Mouse (Mus musculus): Measurements from ENCODE around the gene Aif1. TPM values are rescaled to one million over a fixed set of nuclear protein-coding genes. Genes with fewer than 3 reads are reported as not detected.

Aif1 gene
- polyA plus RNA-seq, 1 experiment from 2014 or later: 34.1 TPM

GRCm38 (mm10) chr17:35162730-35163129 is 13.1 kb downstream of the Aif1 start:
- Histone ChIP-seq H3K27ac (ENCODE audit: low read depth) (peak overlapping the region; percentile 34; the same call in 1 of the 2 replicates), H3K4me1 (ENCODE audit: insufficient read depth) (peaks cover 21% of the 10 kb centered on the region), H3K4me2 (ENCODE audit: low read depth, low read length) (peak overlapping the region; percentile 92), H3K36me3 (replicated peaks; ENCODE audit: insufficient read depth, low read length) (peaks cover 47% of the 10 kb centered on the region), H3K4me3 (ENCODE audit: low read depth, low read length) (peak overlapping the region; percentile 85), H3K27me3 (ENCODE audit: insufficient read depth, low read length) (no peaks in the 10 kb centered on the region), H3K9me3 (ENCODE audit: low read length) (no peaks in the 10 kb centered on the region), H3K9ac (replicated peaks) (peak overlapping the region; percentile 96)
- peak; percentile 49 for DNase-seq
- WGBS (ENCODE audit: insufficient replicate concordance): 52% methylated on average over 12 of the region's 12 CpGs
- TF ChIP-seq CTCF (IDR thresholded peaks at IDR 0.05; ENCODE audit: low read depth) (no peak), EP300 (IDR thresholded peaks at IDR 0.05; ENCODE audit: low read depth) (no peak)
- no peak for ATAC-seq

- Histone ChIP-seq H3K4me2 (ENCODE audit: low read depth, low read length) (no peak overlapping the region), H3K9me3 (ENCODE audit: low read length) (no peaks in the 10 kb centered on the region), H3K36me3 (replicated peaks; ENCODE audit: insufficient read depth, low read length) (peaks cover 53% of the 10 kb centered on the region), H3K27me3 (ENCODE audit: insufficient read depth, low read length) (no peaks in the 10 kb centered on the region), H3K9ac (replicated peaks) (0 out of 2 replicates have a peak overlapping the region, but pooled peaks have one; percentile 13), H3K4me3 (ENCODE audit: low read depth, low read length) (no peak overlapping the region), H3K4me1 (ENCODE audit: insufficient read depth) (peaks cover 21% of the 10 kb centered on the region), H3K27ac (ENCODE audit: low read depth) (no peak overlapping the region)
- WGBS (ENCODE audit: insufficient replicate concordance): 74% methylated on average over 14 of the region's 14 CpGs
- DNase-seq: no peak
- ATAC-seq: no peak
- no peak for TF ChIP-seq EP300 (IDR thresholded peaks at IDR 0.05; ENCODE audit: low read depth)
- no peak for TF ChIP-seq CTCF (IDR thresholded peaks at IDR 0.05; ENCODE audit: low read depth)
These were observed 13.7 kb downstream of the Aif1 start for GRCm38 (mm10) chr17:35162121-35162520.

DNA sequence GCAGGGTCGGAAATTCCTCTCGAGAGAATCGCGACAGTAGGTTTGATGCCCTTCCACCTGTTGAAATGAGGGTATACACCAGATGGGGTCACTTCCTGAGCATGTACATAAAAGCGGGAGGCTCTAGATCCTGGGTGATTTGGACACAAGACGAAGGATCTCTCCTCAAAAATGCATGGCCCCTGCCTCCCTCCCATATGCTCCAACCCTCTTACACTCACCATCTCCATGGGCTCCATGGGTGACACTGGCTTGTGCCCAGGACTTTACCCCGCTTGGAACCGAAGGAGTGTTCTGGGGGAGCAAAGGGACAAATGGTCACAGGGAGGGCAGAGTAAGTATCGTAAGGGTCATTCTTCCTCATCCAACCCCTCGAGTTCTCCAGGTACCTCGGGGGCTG is 14.4 kb downstream of the Aif1 start:
- H3K27me3 ChIP-seq (ENCODE audit: insufficient read depth, low read length): no peaks in the 10 kb centered on the region
- no peaks in the 10 kb centered on the region for H3K9me3 ChIP-seq (ENCODE audit: low read length)
- no peak for TF ChIP-seq EP300 (IDR thresholded peaks at IDR 0.05; ENCODE audit: low read depth)
- no peak for TF ChIP-seq CTCF (IDR thresholded peaks at IDR 0.05; ENCODE audit: low read depth)
- H3K4me3 ChIP-seq (ENCODE audit: low read depth, low read length): no peak overlapping the region
- 86% methylated on average over 11 of the region's 11 CpGs for WGBS (ENCODE audit: insufficient replicate concordance)
- H3K36me3 ChIP-seq (replicated peaks; ENCODE audit: insufficient read depth, low read length): peaks cover 60% of the 10 kb centered on the region
- H3K27ac ChIP-seq (ENCODE audit: low read depth): no peak overlapping the region
- H3K4me1 ChIP-seq (ENCODE audit: insufficient read depth): peaks cover 21% of the 10 kb centered on the region
- DNase-seq: no peak
- no peak overlapping the region; the same call in none of the 2 replicates for H3K9ac ChIP-seq (replicated peaks)
- H3K4me2 ChIP-seq (ENCODE audit: low read depth, low read length): no peak overlapping the region
- no peak for ATAC-seq

- TF ChIP-seq CTCF (IDR thresholded peaks at IDR 0.05; ENCODE audit: low read depth): no peak
- no peak for TF ChIP-seq EP300 (IDR thresholded peaks at IDR 0.05; ENCODE audit: low read depth)
- no peak overlapping the region for H3K27ac ChIP-seq (ENCODE audit: low read depth)
- no peak for DNase-seq
- no peak for ATAC-seq
- H3K36me3 ChIP-seq (replicated peaks; ENCODE audit: insufficient read depth, low read length): peaks cover 77% of the 10 kb centered on the region
- H3K27me3 ChIP-seq (ENCODE audit: insufficient read depth, low read length): no peaks in the 10 kb centered on the region
- H3K9me3 ChIP-seq (ENCODE audit: low read length): no peaks in the 10 kb centered on the region
- 83% methylated on average over 7 of the region's 7 CpGs for WGBS (ENCODE audit: insufficient replicate concordance)
- no peak overlapping the region for H3K4me3 ChIP-seq (ENCODE audit: low read depth, low read length)
- H3K4me2 ChIP-seq (ENCODE audit: low read depth, low read length): no peak overlapping the region
- H3K9ac ChIP-seq (replicated peaks): no peak overlapping the region
- H3K4me1 ChIP-seq (ENCODE audit: insufficient read depth): peaks cover 12% of the 10 kb centered on the region
These were observed 16.2 kb downstream of the Aif1 start for GRCm38 (mm10) chr17:35159638-35160037.

- Histone ChIP-seq H3K4me1 (ENCODE audit: insufficient read depth) (peaks cover 12% of the 10 kb centered on the region), H3K4me3 (ENCODE audit: low read depth, low read length) (no peak overlapping the region), H3K9ac (replicated peaks) (no peak overlapping the region), H3K27ac (ENCODE audit: low read depth) (no peak overlapping the region), H3K27me3 (ENCODE audit: insufficient read depth, low read length) (no peaks in the 10 kb centered on the region), H3K4me2 (ENCODE audit: low read depth, low read length) (no peak overlapping the region), H3K9me3 (ENCODE audit: low read length) (no peaks in the 10 kb centered on the region), H3K36me3 (replicated peaks; ENCODE audit: insufficient read depth, low read length) (peaks cover 84% of the 10 kb centered on the region)
- DNase-seq: no peak
- WGBS (ENCODE audit: insufficient replicate concordance): 93% methylated on average over 16 of the region's 16 CpGs
- no peak for TF ChIP-seq EP300 (IDR thresholded peaks at IDR 0.05; ENCODE audit: low read depth)
- TF ChIP-seq CTCF (IDR thresholded peaks at IDR 0.05; ENCODE audit: low read depth): no peak
- ATAC-seq: no peak
These were observed 16.8 kb downstream of the Aif1 start for GRCm38 (mm10) chr17:35158850-35159593.

DNA sequence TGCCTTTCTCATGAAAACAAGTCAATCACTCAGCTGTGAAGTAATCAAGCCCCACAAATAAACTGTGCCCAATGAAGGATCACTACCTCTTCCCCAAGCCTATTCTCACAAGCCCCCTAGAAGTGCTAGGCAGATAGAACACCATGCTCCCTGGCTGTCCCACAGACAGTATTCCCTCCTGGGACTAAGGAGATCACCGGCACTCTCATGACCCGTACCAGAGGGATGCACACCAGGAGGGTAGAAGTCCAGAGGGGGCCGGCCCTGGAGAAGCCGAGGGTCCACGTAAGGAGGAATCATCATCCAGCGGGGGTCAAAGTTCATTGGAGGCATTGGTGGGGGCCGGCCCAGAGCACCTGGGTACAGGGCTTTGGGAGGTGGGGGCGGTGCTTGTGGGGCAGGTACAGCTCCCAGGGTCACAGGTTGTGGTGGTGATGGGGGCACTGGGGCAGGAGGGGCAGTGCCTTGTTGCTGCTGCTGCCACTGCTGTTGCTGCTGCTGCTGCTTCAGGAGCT is 18.1 kb downstream of the Aif1 start:
- ATAC-seq (no peak), DNase-seq (no peak)
- TF ChIP-seq CTCF (IDR thresholded peaks at IDR 0.05; ENCODE audit: low read depth) (no peak), EP300 (IDR thresholded peaks at IDR 0.05; ENCODE audit: low read depth) (no peak)
- Histone ChIP-seq H3K4me3 (ENCODE audit: low read depth, low read length) (no peak overlapping the region), H3K4me1 (ENCODE audit: insufficient read depth) (peaks cover 4% of the 10 kb centered on the region; the same call in 1 of the 2 replicates), H3K4me2 (ENCODE audit: low read depth, low read length) (no peak overlapping the region), H3K27ac (ENCODE audit: low read depth) (no peak overlapping the region), H3K36me3 (replicated peaks; ENCODE audit: insufficient read depth, low read length) (peaks cover 97% of the 10 kb centered on the region), H3K9me3 (ENCODE audit: low read length) (no peaks in the 10 kb centered on the region), H3K9ac (replicated peaks) (no peak overlapping the region), H3K27me3 (ENCODE audit: insufficient read depth, low read length) (no peaks in the 10 kb centered on the region)
- WGBS (ENCODE audit: insufficient replicate concordance): 91% methylated on average over 8 of the region's 8 CpGs
